Mouse (Mus musculus): Measurements from ENCODE around the gene Bbof1.

GRCm38 (mm10) chr12:84442526-84442925 lies 33.7 kb downstream of the Bbof1 start:
- no peak for TF ChIP-seq CHD2 (IDR thresholded peaks at IDR 0.05; ENCODE audit: low read depth, low read length)
- TF ChIP-seq MAFK (IDR thresholded peaks at IDR 0.05; ENCODE audit: insufficient read depth, low read depth, low read length): no peak
